Mouse (Mus musculus) heart, embryonic 15.5 days (tissue): ENCODE data around the gene P4hb. TPM values are rescaled to one million over a fixed set of nuclear protein-coding genes. Genes with fewer than 3 reads are reported as not detected.

Experiments
- ATAC-seq: fragments of 200-750 bp; cut with Nextera tagmentation; replicated peaks from 2 replicates; pipeline ENCODE4 v1.8.0; 2017; ENCODE audit warnings: low read depth, moderate TSS enrichment; ENCODE audit not compliant: insufficient number of reproducible peaks, insufficient read depth, low FRiP score
- H3K27ac ChIP-seq: fragments of 300-500 bp; sonication (generic); 2 replicates; pipeline ENCODE4 v1.5.1; 2015; ENCODE audit warnings: mild to moderate bottlenecking, inconsistent platforms
- H3K27me3 ChIP-seq: fragments of 300-500 bp; sonication (generic); 2 replicates; pipeline ENCODE4 v1.6.1; 2015; ENCODE audit warnings: inconsistent platforms
- H3K36me3 ChIP-seq: fragments of 300-500 bp; sonication (generic); 2 replicates; pipeline ENCODE4 v1.6.1; 2015; ENCODE audit warnings: mild to moderate bottlenecking, inconsistent platforms
- H3K4me1 ChIP-seq: fragments of 300-500 bp; sonication (generic); replicated peaks from 2 replicates; pipeline ENCODE4 v1.6.1; 2015; ENCODE audit warnings: inconsistent platforms
- H3K4me2 ChIP-seq: fragments of 300-500 bp; sonication (generic); 2 replicates; pipeline ENCODE4 v1.6.1; 2015; ENCODE audit warnings: inconsistent platforms, mild to moderate bottlenecking, moderate library complexity
- H3K4me3 ChIP-seq: fragments of 300-500 bp; sonication (generic); 2 replicates; pipeline ENCODE4 v1.5.1; 2015; ENCODE audit warnings: mild to moderate bottlenecking, inconsistent platforms
- H3K9ac ChIP-seq: fragments of 300-500 bp; sonication (generic); 2 replicates; pipeline ENCODE4 v1.6.1; 2015; ENCODE audit warnings: mild to moderate bottlenecking, inconsistent platforms
- H3K9me3 ChIP-seq: fragments of 300-500 bp; sonication (generic); replicated peaks from 2 replicates; pipeline ENCODE4 v1.6.1; 2016; ENCODE audit warnings: inconsistent platforms
- WGBS: fragments of 180-500 bp; shearing (Covaris S2); methylation state at CpG from one replicate; pipeline ENCODE4 v1.1.7; 2015; ENCODE audit warnings: mixed read lengths; 5-methylcytosine and 5-hydroxymethylcytosine counted together
- polyA plus RNA-seq: library from polyadenylated mRNA; unstranded; fragments of >200 nt; fragmentation: Nextera tagmentation; extraction: Ambion mirVana; gene quantifications from 2 replicates; pipeline ENCODE4 v1.2.1, GENCODE M21; 2015

Gene P4hb
- polyA plus RNA-seq, result 357 and 484 TPM in 2 replicates

DNA sequence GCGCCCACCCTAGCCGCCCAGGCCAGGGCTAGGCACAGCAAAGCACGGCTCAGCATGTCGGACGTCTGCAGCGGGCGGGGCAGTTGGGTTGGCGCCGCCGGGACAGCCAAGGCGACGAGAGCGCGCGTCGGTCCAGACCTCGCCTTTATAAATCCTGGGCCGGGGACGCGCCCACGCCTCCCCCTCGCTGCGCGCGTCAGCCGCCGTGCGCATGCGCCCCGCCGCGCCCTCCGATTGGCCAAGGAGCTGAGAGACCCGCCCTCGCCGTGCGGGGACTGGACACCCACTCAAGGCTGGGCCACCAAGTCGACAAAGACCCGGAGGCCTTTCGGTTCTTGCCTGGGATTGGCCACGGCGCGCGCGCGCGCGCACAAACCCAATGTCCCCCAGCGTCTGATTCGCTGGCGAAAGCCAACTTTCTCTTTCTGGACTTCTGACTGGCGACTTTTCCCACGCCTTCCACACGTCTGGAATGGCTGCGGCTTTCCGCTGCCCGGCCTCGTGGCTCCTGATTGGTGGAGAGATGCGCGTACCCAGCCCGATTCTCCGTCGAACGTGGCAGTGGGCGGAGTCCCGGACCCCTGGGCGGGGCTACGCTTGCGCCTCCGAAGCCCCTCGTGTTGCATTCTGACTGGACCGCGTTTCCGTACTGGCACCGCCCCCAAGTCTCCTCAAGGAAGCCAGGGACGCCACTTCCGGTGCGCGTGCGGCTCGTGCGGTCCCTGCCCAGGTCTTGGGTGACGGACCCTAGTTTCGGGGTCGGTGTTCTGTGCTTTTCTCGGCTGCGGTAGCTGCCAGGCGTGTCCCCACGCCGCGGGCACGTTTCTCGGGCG, at the start of gene P4hb:
Gene P4hb (minus strand): TSS at position 502 of the 833 bp plus-strand sequence.
- peak; percentile 97 for ATAC-seq
- Histone ChIP-seq H3K27ac (peak within 1 kb of the TSS; percentile 96), H3K9ac (peak within 1 kb of the TSS; percentile 93), H3K9me3 (no peaks in the 10 kb centered on the region), H3K4me3 (peak within 1 kb of the TSS; percentile 93), H3K4me2 (peak within 1 kb of the TSS; percentile 83), H3K27me3 (no peaks in the 10 kb centered on the region), H3K4me1 (peaks cover 22% of the 10 kb centered on the region), H3K36me3 (peaks cover 39% of the 10 kb centered on the region)
- under 1% methylated on average over 87 of the region's 94 CpGs for WGBS

DNA sequence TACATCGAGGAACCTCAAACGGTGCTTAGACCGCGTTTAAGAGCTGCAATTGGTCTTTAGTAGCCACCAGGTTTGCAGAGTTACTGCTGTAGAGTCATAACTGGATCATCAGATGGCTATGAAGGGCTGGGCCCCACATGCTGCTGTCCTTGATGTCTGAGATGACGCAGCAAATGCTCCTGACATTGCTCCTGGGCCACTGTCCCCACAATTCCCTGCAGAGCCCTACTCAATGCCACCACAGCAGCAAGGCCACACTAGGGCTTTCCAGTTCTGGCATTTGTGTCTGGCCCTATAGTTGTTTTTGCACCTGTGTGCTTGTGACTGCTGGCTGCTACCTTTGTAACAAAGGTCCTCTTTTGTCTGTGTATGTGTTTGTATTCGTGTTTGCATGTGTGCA, 49.8 kb upstream of the P4hb start:
- no peak overlapping the region for H3K27ac ChIP-seq
- peaks cover 35% of the 10 kb centered on the region for H3K36me3 ChIP-seq
- no peaks in the 10 kb centered on the region for H3K27me3 ChIP-seq
- no peaks in the 10 kb centered on the region for H3K9me3 ChIP-seq
- H3K4me1 ChIP-seq, result peaks cover 21% of the 10 kb centered on the region
- no peak overlapping the region for H3K9ac ChIP-seq
- WGBS, result 91% methylated on average over 6 of the region's 6 CpGs
- no peak overlapping the region for H3K4me2 ChIP-seq
- H3K4me3 ChIP-seq, result no peak overlapping the region
- ATAC-seq, result no peak

DNA sequence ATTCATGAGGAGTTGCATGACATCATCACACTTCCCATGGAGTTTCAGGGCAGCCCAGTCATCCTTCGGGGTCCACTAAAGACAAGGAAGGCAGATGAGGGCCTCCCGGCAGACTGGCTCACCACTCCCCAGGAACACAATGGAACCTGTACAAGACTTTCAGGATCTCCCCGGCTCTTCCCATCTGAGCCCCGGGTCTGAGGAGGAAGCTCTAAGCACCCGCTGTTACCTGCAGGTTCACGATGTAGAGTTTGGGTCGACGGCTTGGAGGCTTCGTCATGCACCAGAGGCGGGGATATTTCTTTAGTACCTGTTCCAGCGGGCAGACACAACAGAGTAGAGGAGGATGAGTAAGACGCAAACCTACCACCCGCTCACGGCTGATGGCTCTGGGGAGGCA, 47.1 kb upstream of the P4hb start:
- no peaks in the 10 kb centered on the region for H3K27me3 ChIP-seq
- no peak for ATAC-seq
- H3K36me3 ChIP-seq, result peaks cover 27% of the 10 kb centered on the region

DNA sequence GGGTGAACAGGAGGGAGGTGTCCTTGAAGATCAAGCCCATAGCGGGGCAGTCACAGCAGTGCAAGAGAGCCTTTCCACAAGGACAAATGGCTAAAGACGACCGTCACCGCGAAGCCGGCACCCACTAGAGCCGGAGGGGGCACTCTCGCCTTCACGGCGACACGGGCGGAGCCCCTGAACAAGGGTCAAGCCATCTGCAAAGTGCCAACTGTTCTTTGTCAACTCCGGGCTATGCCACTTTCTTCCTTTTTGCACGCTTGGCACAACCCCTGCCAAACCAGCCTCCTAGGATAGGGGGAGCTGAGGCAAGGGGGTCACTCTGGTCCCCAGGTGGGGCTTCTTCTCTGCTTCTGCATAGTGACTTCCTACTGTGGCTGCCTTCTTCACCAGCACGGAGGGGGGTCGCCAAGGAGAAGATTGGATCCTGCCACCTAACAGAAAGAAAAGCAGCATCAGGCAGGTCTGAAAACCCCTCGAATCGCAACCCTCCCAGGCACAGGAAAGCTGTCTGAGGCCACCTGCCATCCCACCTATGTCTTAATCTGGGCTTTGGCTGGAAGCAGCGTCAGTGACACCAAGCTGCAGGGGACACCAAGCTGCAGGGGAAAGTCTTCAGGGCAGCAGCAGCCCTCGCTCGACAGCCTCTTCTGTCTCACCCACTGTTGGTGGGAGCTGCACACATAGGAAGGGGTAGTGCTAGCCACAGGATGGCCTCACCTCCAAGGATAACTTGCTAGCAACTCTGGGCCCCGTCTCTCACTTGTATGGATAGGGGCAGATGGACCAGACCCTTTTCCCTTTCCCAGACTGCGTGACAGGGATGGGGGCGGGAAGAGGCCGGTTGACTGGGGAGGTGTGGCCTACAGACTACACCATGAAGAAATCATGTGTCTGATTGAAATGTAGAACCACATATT, 45.8 kb upstream of the P4hb start:
- H3K27me3 ChIP-seq, result no peaks in the 10 kb centered on the region
- no peak overlapping the region for H3K4me2 ChIP-seq
- 89% methylated on average over 25 of the region's 25 CpGs for WGBS
- ATAC-seq, result no peak
- H3K9ac ChIP-seq, result no peak overlapping the region
- H3K4me3 ChIP-seq, result no peak overlapping the region
- peaks cover 36% of the 10 kb centered on the region for H3K36me3 ChIP-seq
- H3K4me1 ChIP-seq, result peaks cover 23% of the 10 kb centered on the region
- H3K9me3 ChIP-seq, result no peaks in the 10 kb centered on the region
- H3K27ac ChIP-seq, result 0 out of 2 replicates have a peak overlapping the region, but pooled peaks have one; percentile 78

More for the DNA sequence above, 47.1 kb upstream of the P4hb start:
- 89% methylated on average over 14 of the region's 14 CpGs for WGBS
- Histone ChIP-seq H3K9ac (no peak overlapping the region), H3K4me2 (no peak overlapping the region), H3K27ac (no peak overlapping the region), H3K9me3 (no peaks in the 10 kb centered on the region), H3K4me1 (peaks cover 29% of the 10 kb centered on the region), H3K4me3 (no peak overlapping the region)

DNA sequence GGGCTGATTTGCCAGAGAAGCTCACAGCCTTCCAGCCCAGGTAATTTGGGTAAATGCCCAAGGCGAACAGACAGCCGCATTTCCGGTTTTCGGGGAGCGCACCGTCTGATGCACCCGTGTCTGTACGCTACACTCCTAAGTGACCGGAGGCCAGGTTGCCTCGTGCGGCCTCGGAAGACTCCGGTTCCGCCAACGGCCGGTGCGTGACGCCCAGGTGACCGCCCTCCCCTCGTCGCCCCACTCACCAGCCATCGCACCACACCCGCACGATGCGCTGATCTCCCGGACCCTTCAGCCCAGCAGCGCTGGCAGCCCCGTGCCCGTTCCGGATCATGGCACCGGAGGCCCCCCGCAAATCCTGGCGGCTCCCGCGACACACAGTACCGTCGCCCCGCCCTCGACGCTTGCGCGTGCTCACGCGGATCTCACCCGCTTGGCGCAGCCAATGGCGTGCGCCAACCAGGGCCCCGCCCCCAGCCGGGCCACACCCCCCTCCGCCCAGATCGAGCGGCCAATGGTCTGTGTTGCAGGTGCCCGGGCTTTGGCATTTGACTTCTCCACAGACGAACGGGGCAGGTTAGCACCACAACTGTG, 44.6 kb upstream of the P4hb start, which contains the start of gene Pcyt2:
Gene Pcyt2 (minus strand): TSS at position 418 of the 594 bp plus-strand sequence.
- H3K9ac ChIP-seq, result peak within 1 kb of the TSS; percentile 80
- ATAC-seq, result peak; percentile 94
- under 1% methylated on average over 56 of the region's 56 CpGs for whole genome bisulfite sequencing
- peak within 1 kb of the TSS; percentile 84 for H3K4me3 ChIP-seq
- peak within 1 kb of the TSS; percentile 78 for H3K27ac ChIP-seq
- H3K36me3 ChIP-seq, result peaks cover 47% of the 10 kb centered on the region
- no peaks in the 10 kb centered on the region for H3K27me3 ChIP-seq
- no peaks in the 10 kb centered on the region for H3K9me3 ChIP-seq
- peak within 1 kb of the TSS; percentile 87 for H3K4me2 ChIP-seq
- peaks cover 21% of the 10 kb centered on the region for H3K4me1 ChIP-seq

DNA sequence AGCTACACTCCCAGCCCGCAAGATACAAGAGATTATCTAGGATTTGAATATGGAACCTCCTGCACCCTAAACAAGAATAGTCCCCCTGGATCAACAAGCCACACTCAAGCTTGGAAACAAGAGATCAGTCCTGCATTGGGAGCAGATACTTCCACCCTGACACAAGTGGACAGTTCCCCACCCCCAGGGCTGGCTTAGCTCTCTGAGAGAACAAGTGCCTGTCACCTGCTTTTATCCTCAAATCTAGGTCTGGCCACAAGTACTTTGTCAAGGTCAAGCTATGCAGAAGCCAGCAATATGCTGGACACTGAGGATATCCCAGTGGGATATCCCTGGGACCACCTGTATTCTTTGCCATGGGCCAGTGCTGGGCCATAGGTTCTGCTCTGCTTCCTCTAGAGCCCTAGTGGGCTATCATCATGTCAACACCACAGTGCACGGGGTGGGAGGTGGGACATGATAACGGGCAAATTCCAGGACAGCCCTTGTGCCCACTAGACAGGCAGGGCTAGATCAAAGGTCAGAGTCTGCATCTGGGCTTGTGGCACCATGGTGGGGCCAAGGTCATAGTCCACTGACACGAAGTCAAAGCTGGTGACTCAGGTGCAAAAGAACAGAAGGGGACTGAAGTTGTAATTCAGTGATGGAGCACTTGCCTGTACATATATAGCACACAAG, 43.7 kb upstream of the P4hb start:
- peaks cover 54% of the 10 kb centered on the region for H3K36me3 ChIP-seq
- WGBS, result 34% methylated on average over 4 of the region's 4 CpGs

DNA sequence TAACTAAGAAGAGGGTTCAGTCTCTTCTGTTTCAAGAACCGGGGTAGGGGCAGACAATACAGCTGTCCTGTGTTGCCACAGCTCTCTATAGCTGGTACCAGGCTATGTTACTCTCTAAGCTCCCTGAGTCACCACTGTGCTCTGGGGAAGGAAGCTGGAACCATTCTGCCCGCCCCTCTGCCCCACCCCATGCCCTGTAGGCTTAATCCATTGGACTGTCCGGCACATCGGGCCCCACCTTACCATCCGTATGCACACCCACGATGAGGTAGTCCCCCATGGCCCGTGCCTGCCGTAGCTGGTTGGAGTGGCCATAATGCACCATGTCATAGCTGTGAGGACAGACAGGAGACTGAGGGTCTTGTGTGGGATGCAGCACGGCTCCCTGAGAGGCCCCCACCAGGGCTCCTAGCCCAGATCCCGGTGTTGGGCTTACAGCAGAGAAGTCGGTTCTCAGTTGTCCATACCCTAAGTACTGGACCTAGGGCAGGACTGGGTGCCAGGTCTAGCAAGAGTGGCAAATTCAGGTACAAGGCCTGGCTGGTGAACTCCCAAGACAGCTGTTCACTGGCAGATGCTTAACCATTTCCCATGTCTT, 42.7 kb upstream of the P4hb start:
- 89% methylated on average over 11 of the region's 11 CpGs for WGBS
- no peak overlapping the region for H3K4me3 ChIP-seq
- ATAC-seq, result no peak
- no peaks in the 10 kb centered on the region for H3K27me3 ChIP-seq
- H3K9ac ChIP-seq, result no peak overlapping the region
- peaks cover 21% of the 10 kb centered on the region for H3K4me1 ChIP-seq
- peaks cover 55% of the 10 kb centered on the region for H3K36me3 ChIP-seq
- no peaks in the 10 kb centered on the region for H3K9me3 ChIP-seq
- H3K27ac ChIP-seq, result no peak overlapping the region
- H3K4me2 ChIP-seq, result no peak overlapping the region

More for the DNA sequence above, 43.7 kb upstream of the P4hb start:
- no peaks in the 10 kb centered on the region for H3K9me3 ChIP-seq
- H3K4me2 ChIP-seq, result peak overlapping the region; percentile 87
- peak overlapping the region; percentile 78 for H3K27ac ChIP-seq
- no peak for ATAC-seq
- H3K9ac ChIP-seq, result peak overlapping the region; percentile 80
- no peaks in the 10 kb centered on the region for H3K27me3 ChIP-seq
- peak overlapping the region; percentile 84 for H3K4me3 ChIP-seq
- H3K4me1 ChIP-seq, result peaks cover 21% of the 10 kb centered on the region

DNA sequence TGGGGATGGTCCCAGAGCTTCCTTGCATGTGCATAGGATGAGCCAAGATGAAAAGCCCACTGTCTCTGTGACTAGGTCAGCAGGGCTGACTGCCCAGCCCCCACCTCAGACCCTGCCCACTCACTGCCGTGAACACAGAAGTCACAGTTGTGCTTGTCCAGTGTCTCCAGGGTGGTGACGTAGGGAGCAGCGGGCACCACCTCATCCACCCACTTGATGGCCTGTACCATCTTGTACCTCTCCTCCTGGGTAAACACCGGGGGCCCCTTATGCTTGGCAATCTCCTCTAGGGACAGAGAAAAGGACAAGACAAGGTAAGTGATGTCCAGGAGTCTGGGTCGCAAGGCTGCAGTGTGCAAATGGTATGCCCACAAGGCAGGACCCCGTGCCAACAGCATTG, 42.1 kb upstream of the P4hb start:
- Histone ChIP-seq H3K4me3 (no peak overlapping the region), H3K4me1 (peaks cover 21% of the 10 kb centered on the region), H3K36me3 (peaks cover 55% of the 10 kb centered on the region), H3K4me2 (no peak overlapping the region), H3K9me3 (no peaks in the 10 kb centered on the region), H3K27ac (no peak overlapping the region), H3K27me3 (no peaks in the 10 kb centered on the region), H3K9ac (no peak overlapping the region)
- no peak for ATAC-seq
- 91% methylated on average over 6 of the region's 6 CpGs for WGBS

DNA sequence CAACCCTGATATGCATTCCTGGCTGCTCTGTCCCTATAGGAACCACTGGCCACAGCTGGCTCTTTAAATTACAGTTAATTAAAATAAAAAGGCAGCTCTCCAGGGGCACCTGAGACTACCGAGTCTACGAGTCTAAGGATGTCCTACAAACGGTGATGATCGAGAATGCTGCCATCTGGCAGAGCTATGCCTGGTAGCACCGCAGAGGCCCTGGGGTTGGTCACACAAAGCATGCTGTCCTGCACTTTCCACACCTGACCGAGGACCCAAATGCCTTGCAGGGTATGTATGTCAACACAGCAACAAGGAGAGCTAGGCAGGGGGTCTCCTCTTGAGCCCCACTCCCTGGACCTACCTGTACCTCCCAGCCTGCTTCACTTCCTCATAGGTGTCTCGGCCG, 40.9 kb upstream of the P4hb start:
- peaks cover 49% of the 10 kb centered on the region for H3K36me3 ChIP-seq
- H3K4me1 ChIP-seq, result peaks cover 30% of the 10 kb centered on the region
- 85% methylated on average over 8 of the region's 8 CpGs for WGBS
- H3K4me3 ChIP-seq, result no peak overlapping the region
- H3K27me3 ChIP-seq, result no peaks in the 10 kb centered on the region
- H3K27ac ChIP-seq, result no peak overlapping the region
- H3K4me2 ChIP-seq, result no peak overlapping the region
- no peaks in the 10 kb centered on the region for H3K9me3 ChIP-seq
- no peak overlapping the region for H3K9ac ChIP-seq
- ATAC-seq, result no peak

DNA sequence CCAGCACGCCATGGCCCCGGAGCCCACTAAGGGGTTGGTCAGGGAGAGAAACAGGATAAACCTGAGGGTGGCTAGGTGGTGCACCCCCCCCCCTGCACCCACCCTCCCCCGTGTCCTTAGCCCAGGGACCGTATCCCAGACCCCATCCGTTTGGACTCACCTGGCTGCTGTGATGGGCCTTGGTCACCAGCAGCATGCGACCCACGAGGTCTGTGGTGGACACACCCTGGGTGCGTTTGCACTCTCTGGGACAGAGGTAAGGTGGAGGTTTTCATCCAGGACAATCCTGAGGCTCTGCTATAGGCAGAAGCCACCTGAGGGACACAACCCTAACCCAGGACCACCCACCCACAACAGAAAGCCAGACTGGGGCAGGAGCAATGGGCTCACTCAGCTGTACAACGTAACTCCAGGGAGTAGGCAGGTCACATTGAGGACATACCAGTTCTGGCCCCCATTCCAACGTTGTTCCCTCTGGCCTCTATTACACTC, 40.5 kb upstream of the P4hb start:
- WGBS, result 80% methylated on average over 10 of the region's 10 CpGs

More for the DNA sequence above, 40.5 kb upstream of the P4hb start:
- no peak overlapping the region for H3K9ac ChIP-seq
- ATAC-seq, result no peak
- peaks cover 47% of the 10 kb centered on the region for H3K36me3 ChIP-seq
- H3K9me3 ChIP-seq, result no peaks in the 10 kb centered on the region
- H3K27ac ChIP-seq, result no peak overlapping the region
- H3K4me3 ChIP-seq, result no peak overlapping the region
- no peaks in the 10 kb centered on the region for H3K27me3 ChIP-seq
- H3K4me1 ChIP-seq, result peaks cover 34% of the 10 kb centered on the region
- no peak overlapping the region for H3K4me2 ChIP-seq
